Mouse (Mus musculus): Measurements from ENCODE around the gene Phf21a. TPM values are rescaled to one million over a fixed set of nuclear protein-coding genes. Genes with fewer than 3 reads are reported as not detected.

Phf21a gene
- polyA plus RNA-seq, 1 experiment from 2014 or later = 17.9 TPM

- no peaks in the 10 kb centered on the region for H3K4me1 ChIP-seq (ENCODE audit: control insufficient read depth, insufficient read depth, low read length)
These were observed 221.1 kb downstream of the Phf21a start for GRCm38 (mm10) chr2:92314031-92314430.

DNA sequence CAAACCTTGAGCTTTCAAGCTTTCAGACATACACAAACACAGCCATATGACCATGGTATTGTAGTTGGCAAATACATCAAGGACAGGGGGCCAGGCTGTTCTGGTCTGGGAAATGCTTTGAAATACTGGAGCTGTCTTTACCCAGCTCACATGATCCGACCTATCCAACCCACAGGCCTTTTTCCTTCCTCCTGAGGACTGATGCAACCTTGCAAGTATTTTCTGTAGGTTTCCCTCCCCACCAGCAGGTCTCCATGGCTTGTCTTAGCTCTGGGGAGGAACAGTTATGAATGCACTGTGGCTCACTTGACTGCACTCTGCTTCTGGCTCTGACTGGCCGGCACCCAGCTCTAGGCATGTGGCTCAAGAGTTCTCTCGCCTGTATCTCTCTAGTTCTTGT is 223.7 kb downstream of the Phf21a start:
- no peak overlapping the region for H3K9ac ChIP-seq (ENCODE audit: low read depth, low read length)
- no peaks in the 10 kb centered on the region for H3K4me1 ChIP-seq (ENCODE audit: control insufficient read depth, insufficient read depth, low read length)
- 80% methylated on average over 3 of the region's 3 CpGs for WGBS
- 0 out of 2 replicates have a peak, but pooled peaks cover under 1% of the 10 kb centered on the region for H3K36me3 ChIP-seq (ENCODE audit: control insufficient read depth, insufficient read depth, low read length)
- H3K4me2 ChIP-seq (ENCODE audit: low read depth, low read length) = no peak overlapping the region
- H3K9me3 ChIP-seq (ENCODE audit: control insufficient read depth, low read length) = no peaks in the 10 kb centered on the region
- no peaks in the 10 kb centered on the region for H3K27me3 ChIP-seq (replicated peaks; ENCODE audit: control insufficient read depth, insufficient read depth, low read length)
- no peak overlapping the region for H3K4me3 ChIP-seq (ENCODE audit: low read length)
- no peak for ATAC-seq
- no peak overlapping the region for H3K27ac ChIP-seq (ENCODE audit: low read length)

More at GRCm38 (mm10) chr2:92314031-92314430, 221.1 kb downstream of the Phf21a start:
- WGBS = 74% methylated on average over 1 of the region's 1 CpGs
- ATAC-seq = no peak
- H3K9me3 ChIP-seq (ENCODE audit: control insufficient read depth, low read length) = 0 out of 2 replicates have a peak, but pooled peaks cover 4% of the 10 kb centered on the region
- no peak overlapping the region for H3K4me2 ChIP-seq (ENCODE audit: low read depth, low read length)
- no peak overlapping the region for H3K27ac ChIP-seq (ENCODE audit: low read length)
- H3K36me3 ChIP-seq (ENCODE audit: control insufficient read depth, insufficient read depth, low read length) = no peaks in the 10 kb centered on the region
- H3K27me3 ChIP-seq (replicated peaks; ENCODE audit: control insufficient read depth, insufficient read depth, low read length) = no peaks in the 10 kb centered on the region
- no peak overlapping the region for H3K9ac ChIP-seq (ENCODE audit: low read depth, low read length)
- no peak overlapping the region for H3K4me3 ChIP-seq (ENCODE audit: low read length)

GRCm38 (mm10) chr2:92317228-92317627 is 224.3 kb downstream of the Phf21a start:
- Histone ChIP-seq H3K36me3 (ENCODE audit: control insufficient read depth, insufficient read depth, low read length) (0 out of 2 replicates have a peak, but pooled peaks cover 2% of the 10 kb centered on the region), H3K9ac (ENCODE audit: low read depth, low read length) (no peak overlapping the region), H3K9me3 (ENCODE audit: control insufficient read depth, low read length) (no peaks in the 10 kb centered on the region), H3K4me1 (ENCODE audit: control insufficient read depth, insufficient read depth, low read length) (no peaks in the 10 kb centered on the region), H3K4me3 (ENCODE audit: low read length) (no peak overlapping the region), H3K4me2 (ENCODE audit: low read depth, low read length) (no peak overlapping the region), H3K27me3 (replicated peaks; ENCODE audit: control insufficient read depth, insufficient read depth, low read length) (no peaks in the 10 kb centered on the region), H3K27ac (ENCODE audit: low read length) (no peak overlapping the region)
- no peak for ATAC-seq
- 86% methylated on average over 5 of the region's 5 CpGs for WGBS

DNA sequence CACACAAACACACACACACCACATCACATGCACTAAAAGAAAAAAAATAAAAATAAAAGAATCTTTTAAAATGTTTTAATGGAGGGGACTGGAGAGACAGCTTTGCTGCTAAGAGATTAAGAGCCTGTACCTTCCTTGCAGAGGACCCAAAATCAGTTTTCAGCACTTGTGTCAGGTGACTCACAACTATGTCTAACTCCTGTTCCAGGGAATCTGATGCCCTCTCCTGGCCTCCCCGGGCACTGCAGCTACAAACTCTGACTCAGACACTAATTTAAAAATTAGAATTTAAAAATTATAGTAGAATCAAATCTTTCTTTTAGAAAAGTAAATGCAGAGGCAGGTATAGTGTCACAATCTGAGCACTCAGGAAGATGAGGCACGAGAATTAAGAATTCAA is 229.8 kb downstream of the Phf21a start:
- Histone ChIP-seq H3K4me2 (ENCODE audit: low read depth, low read length) (no peak overlapping the region), H3K9ac (ENCODE audit: low read depth, low read length) (no peak overlapping the region), H3K27ac (ENCODE audit: low read length) (no peak overlapping the region), H3K4me3 (ENCODE audit: low read length) (no peak overlapping the region), H3K9me3 (ENCODE audit: control insufficient read depth, low read length) (no peaks in the 10 kb centered on the region; the same call in 1 of the 2 replicates), H3K36me3 (ENCODE audit: control insufficient read depth, insufficient read depth, low read length) (peaks cover 2% of the 10 kb centered on the region; the same call in 1 of the 2 replicates), H3K27me3 (replicated peaks; ENCODE audit: control insufficient read depth, insufficient read depth, low read length) (no peaks in the 10 kb centered on the region), H3K4me1 (ENCODE audit: control insufficient read depth, insufficient read depth, low read length) (no peaks in the 10 kb centered on the region)
- ATAC-seq = no peak
- 87% methylated on average over 2 of the region's 2 CpGs for WGBS

- WGBS = 88% methylated on average over 7 of the region's 7 CpGs
- H3K4me1 ChIP-seq (ENCODE audit: control insufficient read depth, insufficient read depth, low read length) = no peaks in the 10 kb centered on the region
- no peak overlapping the region for H3K27ac ChIP-seq (ENCODE audit: low read length)
- H3K9me3 ChIP-seq (ENCODE audit: control insufficient read depth, low read length) = no peaks in the 10 kb centered on the region; the same call in 1 of the 2 replicates
- peaks cover 8% of the 10 kb centered on the region; the same call in 1 of the 2 replicates for H3K36me3 ChIP-seq (ENCODE audit: control insufficient read depth, insufficient read depth, low read length)
- no peak overlapping the region for H3K4me2 ChIP-seq (ENCODE audit: low read depth, low read length)
- H3K4me3 ChIP-seq (ENCODE audit: low read length) = no peak overlapping the region
- no peak overlapping the region for H3K9ac ChIP-seq (ENCODE audit: low read depth, low read length)
- no peaks in the 10 kb centered on the region for H3K27me3 ChIP-seq (replicated peaks; ENCODE audit: control insufficient read depth, insufficient read depth, low read length)
- ATAC-seq = no peak
These were observed 232.8 kb downstream of the Phf21a start for GRCm38 (mm10) chr2:92325676-92326075.

- H3K36me3 ChIP-seq (ENCODE audit: control insufficient read depth, insufficient read depth, low read length) = peaks cover 8% of the 10 kb centered on the region; the same call in 1 of the 2 replicates
- no peak for ATAC-seq
- WGBS = 73% methylated on average over 1 of the region's 1 CpGs
These were observed 233.3 kb downstream of the Phf21a start for GRCm38 (mm10) chr2:92326221-92326620.

DNA sequence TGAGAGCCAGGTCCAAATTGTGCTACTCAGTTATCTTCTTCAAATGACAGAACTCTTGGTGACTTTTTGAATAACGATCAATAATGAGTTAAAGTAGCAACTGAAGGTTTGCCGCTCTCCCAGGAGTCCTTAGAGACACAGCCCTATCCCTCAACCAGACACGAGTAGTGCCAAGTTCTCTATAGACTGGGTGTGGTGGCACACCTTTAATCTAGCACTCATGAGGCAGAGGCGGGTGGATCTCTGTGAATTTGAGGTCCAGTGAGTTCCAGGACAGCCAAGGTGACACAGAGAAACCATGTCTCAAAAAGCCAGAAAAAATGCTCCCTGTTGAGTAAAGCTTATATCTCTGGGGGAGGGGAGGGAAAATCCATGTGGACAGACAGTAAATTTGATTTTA is 234.7 kb downstream of the Phf21a start:
- Histone ChIP-seq H3K4me3 (ENCODE audit: low read length) (no peak overlapping the region), H3K9me3 (ENCODE audit: control insufficient read depth, low read length) (no peaks in the 10 kb centered on the region), H3K4me2 (ENCODE audit: low read depth, low read length) (no peak overlapping the region), H3K36me3 (ENCODE audit: control insufficient read depth, insufficient read depth, low read length) (peaks cover 6% of the 10 kb centered on the region; the same call in 1 of the 2 replicates), H3K9ac (ENCODE audit: low read depth, low read length) (no peak overlapping the region), H3K4me1 (ENCODE audit: control insufficient read depth, insufficient read depth, low read length) (no peaks in the 10 kb centered on the region), H3K27me3 (replicated peaks; ENCODE audit: control insufficient read depth, insufficient read depth, low read length) (no peaks in the 10 kb centered on the region), H3K27ac (ENCODE audit: low read length) (no peak overlapping the region)
- ATAC-seq = no peak
- 93% methylated on average over 4 of the region's 4 CpGs for WGBS

More at GRCm38 (mm10) chr2:92326221-92326620, 233.3 kb downstream of the Phf21a start:
- Histone ChIP-seq H3K9me3 (ENCODE audit: control insufficient read depth, low read length) (no peaks in the 10 kb centered on the region; the same call in 1 of the 2 replicates), H3K4me2 (ENCODE audit: low read depth, low read length) (no peak overlapping the region), H3K4me1 (ENCODE audit: control insufficient read depth, insufficient read depth, low read length) (no peaks in the 10 kb centered on the region), H3K27me3 (replicated peaks; ENCODE audit: control insufficient read depth, insufficient read depth, low read length) (no peaks in the 10 kb centered on the region), H3K4me3 (ENCODE audit: low read length) (no peak overlapping the region), H3K9ac (ENCODE audit: low read depth, low read length) (no peak overlapping the region), H3K27ac (ENCODE audit: low read length) (no peak overlapping the region)

DNA sequence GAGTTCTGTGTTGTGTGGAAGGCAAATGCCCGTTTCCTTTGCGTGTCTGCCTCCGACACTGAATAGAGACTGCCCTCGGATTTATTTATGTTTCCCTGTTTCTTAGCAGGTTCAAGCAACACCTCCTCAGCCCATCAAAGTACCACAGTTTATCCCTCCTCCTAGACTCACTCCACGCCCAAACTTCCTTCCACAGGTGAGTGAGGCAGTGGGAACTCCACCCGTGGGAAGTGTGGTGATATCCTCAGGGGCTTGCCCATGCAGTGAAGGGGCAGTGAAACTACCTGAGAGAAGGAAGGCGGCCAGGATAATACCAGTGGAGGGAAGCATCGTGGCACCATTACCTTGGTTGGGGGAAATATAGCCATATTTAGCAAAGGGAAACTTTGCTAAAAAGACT is 235.3 kb downstream of the Phf21a start:
- 91% methylated on average over 8 of the region's 8 CpGs for WGBS

DNA sequence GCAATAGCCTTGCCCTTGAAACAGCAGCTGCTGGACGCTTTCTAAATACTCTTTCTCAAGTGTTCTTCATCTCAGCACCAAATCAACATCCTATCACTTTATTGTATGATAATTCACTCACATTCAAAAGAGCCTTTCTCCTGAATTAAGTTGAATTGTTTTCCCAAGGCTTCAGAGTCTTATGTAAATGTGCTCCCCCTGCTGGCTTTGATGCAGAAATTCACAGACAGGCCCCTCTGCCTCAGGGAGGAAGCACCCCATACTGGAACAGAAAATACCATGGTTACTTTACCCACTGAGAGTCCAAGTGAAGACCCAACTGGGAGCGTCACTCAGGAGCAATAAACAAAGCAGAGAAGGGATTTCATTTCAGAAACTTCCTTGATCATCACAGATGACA is 237.9 kb downstream of the Phf21a start:
- 54% methylated on average over 2 of the region's 2 CpGs for WGBS
- no peak overlapping the region for H3K4me2 ChIP-seq (ENCODE audit: low read depth, low read length)
- no peaks in the 10 kb centered on the region for H3K9me3 ChIP-seq (ENCODE audit: control insufficient read depth, low read length)
- peaks cover 6% of the 10 kb centered on the region; the same call in 1 of the 2 replicates for H3K36me3 ChIP-seq (ENCODE audit: control insufficient read depth, insufficient read depth, low read length)
- no peak for ATAC-seq
- H3K4me3 ChIP-seq (ENCODE audit: low read length) = no peak overlapping the region
- H3K27ac ChIP-seq (ENCODE audit: low read length) = no peak overlapping the region
- no peaks in the 10 kb centered on the region for H3K4me1 ChIP-seq (ENCODE audit: control insufficient read depth, insufficient read depth, low read length)
- H3K27me3 ChIP-seq (replicated peaks; ENCODE audit: control insufficient read depth, insufficient read depth, low read length) = no peaks in the 10 kb centered on the region
- no peak overlapping the region for H3K9ac ChIP-seq (ENCODE audit: low read depth, low read length)

More for the DNA sequence above, 235.3 kb downstream of the Phf21a start:
- H3K4me3 ChIP-seq (ENCODE audit: low read length) = no peak overlapping the region
- no peak for ATAC-seq
- no peaks in the 10 kb centered on the region for H3K27me3 ChIP-seq (replicated peaks; ENCODE audit: control insufficient read depth, insufficient read depth, low read length)
- H3K36me3 ChIP-seq (ENCODE audit: control insufficient read depth, insufficient read depth, low read length) = peaks cover 6% of the 10 kb centered on the region; the same call in 1 of the 2 replicates
- H3K4me1 ChIP-seq (ENCODE audit: control insufficient read depth, insufficient read depth, low read length) = no peaks in the 10 kb centered on the region
- no peak overlapping the region for H3K27ac ChIP-seq (ENCODE audit: low read length)
- H3K9ac ChIP-seq (ENCODE audit: low read depth, low read length) = no peak overlapping the region
- no peaks in the 10 kb centered on the region for H3K9me3 ChIP-seq (ENCODE audit: control insufficient read depth, low read length)
- no peak overlapping the region for H3K4me2 ChIP-seq (ENCODE audit: low read depth, low read length)

DNA sequence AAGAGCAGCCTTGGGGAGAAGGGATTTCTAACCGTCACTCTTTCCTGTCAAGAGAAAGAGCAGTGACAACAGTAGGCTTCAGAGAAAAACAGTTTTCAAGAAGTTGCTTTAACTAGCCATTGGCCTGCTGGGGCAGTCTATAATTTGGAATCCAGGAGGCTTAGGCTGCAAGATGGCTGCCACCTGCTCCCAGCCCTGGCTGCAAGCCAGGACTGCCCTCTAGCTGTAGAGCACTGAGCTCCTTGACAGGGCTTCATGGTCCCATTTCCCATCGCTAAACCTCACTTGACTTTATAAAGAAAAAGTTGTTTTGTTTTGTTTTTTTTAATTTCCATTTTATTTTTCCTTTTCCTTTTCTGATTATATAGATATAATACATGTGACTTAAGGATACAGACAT is 238.5 kb downstream of the Phf21a start:
- Histone ChIP-seq H3K4me2 (ENCODE audit: low read depth, low read length) (no peak overlapping the region), H3K4me1 (ENCODE audit: control insufficient read depth, insufficient read depth, low read length) (no peaks in the 10 kb centered on the region), H3K27me3 (replicated peaks; ENCODE audit: control insufficient read depth, insufficient read depth, low read length) (no peaks in the 10 kb centered on the region), H3K9ac (ENCODE audit: low read depth, low read length) (no peak overlapping the region), H3K27ac (ENCODE audit: low read length) (no peak overlapping the region), H3K4me3 (ENCODE audit: low read length) (no peak overlapping the region), H3K36me3 (ENCODE audit: control insufficient read depth, insufficient read depth, low read length) (peaks cover 6% of the 10 kb centered on the region; the same call in 1 of the 2 replicates), H3K9me3 (ENCODE audit: control insufficient read depth, low read length) (no peaks in the 10 kb centered on the region)
- no peak for ATAC-seq
- 81% methylated on average over 2 of the region's 2 CpGs for WGBS

Data from intestine, embryonic 16.5 days (tissue).